Mouse (Mus musculus): ENCODE results near the gene Maz.

- TF ChIP-seq CTCF (IDR thresholded peaks at IDR 0.05; ENCODE audit: low read depth) (no peak), EP300 (IDR thresholded peaks at IDR 0.05; ENCODE audit: low read depth) (no peak)
Observed at GRCm38 (mm10) chr7:127012374-127012773, 14.5 kb downstream of the Maz start.
